Mouse (Mus musculus) kidney, adult 10 weeks (tissue): Measurements from ENCODE around the gene Gm21188. TPM values are rescaled to one million over a fixed set of nuclear protein-coding genes. Genes with fewer than 3 reads are reported as not detected.

Experiments
- polyA plus RNA-seq: library from polyadenylated mRNA; stranded (reverse); fragments of 350-450 nt; fragmentation: Illumina TruSeq; extraction: RNeasy Lipid Tissue Mini Kit (QIAGEN cat#74804); gene quantifications from one replicate; pipeline ENCODE4 v1.2.3, GENCODE M21; 2014; ENCODE audit warnings: low read depth, low replicate concordance

Gm21188 gene
- 0.36 TPM for polyA plus RNA-seq

DNA sequence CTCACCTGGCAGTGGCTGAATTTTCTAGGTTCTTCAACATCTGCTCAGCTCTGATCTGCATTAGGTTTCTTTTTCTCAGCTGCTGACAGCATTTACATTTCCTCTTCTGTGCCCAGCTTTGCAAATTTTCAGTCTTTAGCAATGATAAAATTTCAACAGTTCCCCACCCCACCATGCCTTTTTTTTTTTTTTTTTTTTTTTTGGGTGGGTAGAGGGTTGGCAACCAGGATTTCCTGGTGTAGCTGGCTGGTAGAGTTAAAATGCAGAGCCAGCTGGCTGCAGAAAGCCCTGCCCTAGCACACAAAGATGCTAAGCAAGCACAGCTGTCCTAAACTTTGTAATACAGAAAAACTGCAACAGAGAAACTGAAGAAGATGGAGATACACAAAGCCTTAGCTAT lies at the start of gene Gm21188:
TSS of gene Gm21188 (minus strand) at position 110 of the 400 bp plus-strand sequence.

DNA sequence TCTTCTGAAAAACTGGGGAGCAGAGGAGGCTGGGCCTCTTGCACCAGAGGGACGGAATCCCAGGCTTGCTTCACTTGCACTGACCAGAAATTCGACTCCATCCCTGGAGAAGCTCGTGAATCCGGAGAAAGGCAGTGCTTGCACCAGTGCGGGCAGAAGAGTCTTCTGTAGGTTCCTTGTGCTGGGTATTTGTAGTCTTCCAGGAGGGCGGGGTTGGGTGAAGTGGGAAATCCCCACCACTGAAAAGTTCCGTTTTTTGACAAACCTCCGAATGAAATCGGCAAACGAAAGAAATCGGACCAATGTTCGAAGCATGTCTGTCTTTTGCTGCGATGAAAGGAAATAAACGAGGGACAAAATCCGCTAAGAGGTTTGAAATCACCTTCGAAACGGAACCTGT lies 25.1 kb downstream of the Gm21188 start, which contains the start of gene Gm36079:
TSS of gene Gm36079 (minus strand) at position 101 of the 400 bp plus-strand sequence.

Other genes with a start within 250 kb of the Gm21188 start
- not detected for gene AF067063, start 222.0 kb downstream of the Gm21188 start, polyA plus RNA-seq
- not detected for gene D13Ertd608e, start 216.2 kb downstream of the Gm21188 start, polyA plus RNA-seq
- not detected for gene Tcstv1, start 157.4 kb downstream of the Gm21188 start, polyA plus RNA-seq
- gene Gm21761, start 122.9 kb downstream of the Gm21188 start, polyA plus RNA-seq: not detected
- gene B020031M17Rik, start 101.4 kb downstream of the Gm21188 start, polyA plus RNA-seq: not detected
- not detected for gene Gm36079, start 25.2 kb downstream of the Gm21188 start, polyA plus RNA-seq
- gene Gm20767, start 88.1 kb upstream of the Gm21188 start, polyA plus RNA-seq: not detected
- gene Gm21818, start 120.2 kb upstream of the Gm21188 start, polyA plus RNA-seq: not detected
- not detected for gene Gm21762, start 163.8 kb upstream of the Gm21188 start, polyA plus RNA-seq
- gene Gm21731, start 186.9 kb upstream of the Gm21188 start, polyA plus RNA-seq: not detected
- gene AF067061, start 210.9 kb upstream of the Gm21188 start, polyA plus RNA-seq: not detected
- gene BC147527, start 248.2 kb upstream of the Gm21188 start, polyA plus RNA-seq: not detected